ENCODE assay signal across 15 mouse cellular contexts in genomic region chr5:135822316-135822944, GRCm38 (mm10). TPM values are rescaled to one million over a fixed set of nuclear protein-coding genes. Genes with fewer than 3 reads are reported as not detected.
DNase-seq lines count a peak whose midpoint lies in the region; ATAC-seq lines count a peak whose summit lies in the region.
"Had no signal": no experiment of that assay in that cellular context is flagged by ENCODE, and none has a peak within 500 bp of the region (broad histone marks: within the 10 kb centered on the region; RNA-seq: fewer than 3 reads in every experiment).

No protein-coding gene starts in this region.

- H3K9ac ChIP-seq in forebrain, embryonic 13.5 days, result no peak overlapping the region
- H3K9ac ChIP-seq in neural tube, embryonic 13.5 days, result peak overlapping the region; percentile 58
- H3K9ac ChIP-seq: intestine, embryonic 15.5 days had no signal

- H3K27me3 ChIP-seq in forebrain, embryonic 13.5 days, result peaks cover 14% of the 10 kb centered on the region
- peaks cover 23% of the 10 kb centered on the region for H3K27me3 ChIP-seq in limb, embryonic 10.5 days (ENCODE audit: low read depth, poor library complexity, severe bottlenecking)
- H3K27me3 ChIP-seq in neural tube, embryonic 13.5 days, result no peaks in the 10 kb centered on the region

- H3K4me2 ChIP-seq in forebrain, embryonic 13.5 days, result peak overlapping the region; percentile 19
- peak overlapping the region; percentile 48 for H3K4me2 ChIP-seq in neural tube, embryonic 13.5 days
- H3K4me2 ChIP-seq: intestine, embryonic 15.5 days had no signal

- DNase-seq in embryo, embryonic 10 days (ENCODE audit: low spot score), result peak; percentile 47
- DNase-seq in embryo, embryonic 9.5 days (ENCODE audit: extremely low spot score), result no peak
- peak; percentile 54 for DNase-seq in limb, embryonic 10.5 days (ENCODE audit: low spot score)
- DNase-seq in T-cell, adult 2 months (ENCODE audit: low spot score), result no peak
- no peak for DNase-seq in Muller cell, postnatal 12 days (ENCODE audit: inconsistent ontology term)
- no peak for DNase-seq in heart, adult 11 months
- DNase-seq: cerebellum, adult 8-10 months; heart, adult 18-20 months; thymus, postnatal 25 days had no signal

- H3K27ac ChIP-seq in forebrain, embryonic 13.5 days, result peak overlapping the region; percentile 64
- no peak overlapping the region for H3K27ac ChIP-seq in limb, embryonic 10.5 days
- H3K27ac ChIP-seq in neural tube, embryonic 13.5 days (replicated peaks), result peak overlapping the region; percentile 96
- H3K27ac ChIP-seq: intestine, embryonic 15.5 days; macrophage had no signal

- WGBS in forebrain, embryonic 13.5 days, result 20% methylated on average over 7 of the region's 7 CpGs
- WGBS in limb, embryonic 10.5 days, result 17% methylated on average over 7 of the region's 7 CpGs
- 16% methylated on average over 7 of the region's 7 CpGs for WGBS in neural tube, embryonic 13.5 days

- no peak overlapping the region for H3K4me3 ChIP-seq in forebrain, embryonic 13.5 days
- no peak overlapping the region for H3K4me3 ChIP-seq in limb, embryonic 10.5 days
- H3K4me3 ChIP-seq in neural tube, embryonic 13.5 days, result no peak overlapping the region; the same call in 1 of the 2 replicates
- H3K4me3 ChIP-seq: erythroblast, embryonic 14.5 days; intestine, embryonic 15.5 days had no signal

- ATAC-seq in forebrain, embryonic 13.5 days, result peak; percentile 58
- ATAC-seq in neural tube, embryonic 13.5 days (ENCODE audit: low read depth), result peak; percentile 88
- ATAC-seq: intestine, embryonic 15.5 days had no signal

- H3K9me3 ChIP-seq in forebrain, embryonic 13.5 days (replicated peaks), result no peaks in the 10 kb centered on the region
- no peaks in the 10 kb centered on the region for H3K9me3 ChIP-seq in limb, embryonic 10.5 days (replicated peaks)
- no peaks in the 10 kb centered on the region for H3K9me3 ChIP-seq in neural tube, embryonic 13.5 days
- H3K9me3 ChIP-seq: intestine, embryonic 15.5 days had no signal

- no peaks in the 10 kb centered on the region for H3K36me3 ChIP-seq in forebrain, embryonic 13.5 days (ENCODE audit: poor library complexity, severe bottlenecking)
- no peaks in the 10 kb centered on the region for H3K36me3 ChIP-seq in limb, embryonic 10.5 days
- H3K36me3 ChIP-seq in neural tube, embryonic 13.5 days, result 0 out of 2 replicates have a peak, but pooled peaks cover 10% of the 10 kb centered on the region
- H3K36me3 ChIP-seq: intestine, embryonic 15.5 days had no signal

- H3K4me1 ChIP-seq in forebrain, embryonic 13.5 days, result peaks cover 30% of the 10 kb centered on the region
- H3K4me1 ChIP-seq in limb, embryonic 10.5 days, result peaks cover 13% of the 10 kb centered on the region
- peaks cover 78% of the 10 kb centered on the region for H3K4me1 ChIP-seq in neural tube, embryonic 13.5 days (replicated peaks)

RNA-seq across cellular contexts. Expression of gene Srrm3, which starts 15.7 kb away (rescaled TPM):
- polyA plus RNA-seq in forebrain, embryonic 13.5 days (2015; fragmentation: Nextera tagmentation; extraction: Ambion mirVana), result 45.8 and 52.8 TPM in 2 replicates
- polyA plus RNA-seq in limb, embryonic 10.5 days (2016; fragmentation: Nextera tagmentation; extraction: Ambion mirVana), result not detected in 2 replicates
- 77.2 and 85.9 TPM in 2 replicates for polyA plus RNA-seq in neural tube, embryonic 13.5 days (2015; fragmentation: Nextera tagmentation; extraction: Ambion mirVana)
- polyA plus RNA-seq: erythroblast, embryonic 14.5 days; liver, adult 2 months; macrophage had no signal

RNA-seq across cellular contexts. Expression of gene Mdh2, which starts 44.1 kb away (rescaled TPM):
- 558 and 564 TPM in 2 replicates for polyA plus RNA-seq in forebrain, embryonic 13.5 days (2015; fragmentation: Nextera tagmentation; extraction: Ambion mirVana)
- polyA plus RNA-seq in limb, embryonic 10.5 days (2016; fragmentation: Nextera tagmentation; extraction: Ambion mirVana), result 600 and 631 TPM in 2 replicates
- polyA plus RNA-seq in neural tube, embryonic 13.5 days (2015; fragmentation: Nextera tagmentation; extraction: Ambion mirVana), result 607 and 633 TPM in 2 replicates

RNA-seq across cellular contexts. Expression of gene Styxl1, which starts 44.2 kb away (rescaled TPM):
- 0.26 and 0.41 TPM in 2 replicates for polyA plus RNA-seq in forebrain, embryonic 13.5 days (2015; fragmentation: Nextera tagmentation; extraction: Ambion mirVana)
- polyA plus RNA-seq in limb, embryonic 10.5 days (2016; fragmentation: Nextera tagmentation; extraction: Ambion mirVana), result not detected in 2 replicates
- polyA plus RNA-seq in neural tube, embryonic 13.5 days (2015; fragmentation: Nextera tagmentation; extraction: Ambion mirVana), result 0.68 TPM in 1 of 2 replicates, not detected in the other
- polyA plus RNA-seq: erythroblast, embryonic 14.5 days; macrophage had no signal

Comparison
In these comparisons a context has a peak if more than half of its experiments do, and no peak if none do; other contexts are left out.
1. DNase-seq: peak in embryo, embryonic 10 days (single experiment) and limb, embryonic 10.5 days (single experiment); none in embryo, embryonic 9.5 days (single experiment), T-cell, adult 2 months (single experiment), Muller cell, postnatal 12 days (single experiment) and heart, adult 11 months (single experiment).
2. RNA of gene Srrm3, which starts 15.7 kb away (polyA plus RNA-seq): 77.2 to 85.9 TPM in neural tube, embryonic 13.5 days and 45.8 to 52.8 TPM in forebrain, embryonic 13.5 days; not detected in limb, embryonic 10.5 days; every median in the first group is over 10 times any median in the second.